Mouse (Mus musculus) small intestine, adult 2 months (tissue): ENCODE results near the gene Mcur1. TPM values are rescaled to one million over a fixed set of nuclear protein-coding genes. Genes with fewer than 3 reads are reported as not detected.
A peak's percentile ranks its signal among the peaks of the same experiment; 100 is the strongest.

Experiments used
- H3K27ac ChIP-seq: fragments of 200-500 bp; 2 replicates; pipeline ENCODE4 v1.5.1; 2012; ENCODE audit warnings: low read depth, low read length, control low read depth, inconsistent platforms; ENCODE audit not compliant: insufficient read depth
- H3K27me3 ChIP-seq: fragments of 200-500 bp; 2 replicates; pipeline ENCODE4 v1.6.1; 2012; ENCODE audit warnings: mild to moderate bottlenecking, moderate library complexity, low read length, inconsistent platforms; ENCODE audit not compliant: control insufficient read depth, insufficient read depth
- H3K36me3 ChIP-seq: fragments of 200-500 bp; 2 replicates; pipeline ENCODE4 v1.6.1; 2012; ENCODE audit warnings: mild to moderate bottlenecking, low read length, control low read depth, inconsistent platforms; ENCODE audit not compliant: control insufficient read depth, insufficient read depth
- H3K4me1 ChIP-seq: fragments of 200-500 bp; 2 replicates; pipeline ENCODE4 v1.6.1; 2012; ENCODE audit warnings: low read length, inconsistent platforms, mixed read lengths; ENCODE audit not compliant: control insufficient read depth, insufficient read depth, insufficient read length
- H3K4me3 ChIP-seq: fragments of 200-500 bp; 2 replicates; pipeline ENCODE4 v1.5.1; 2012; ENCODE audit warnings: low read depth, mild to moderate bottlenecking, control low read depth, inconsistent platforms, low read length, moderate library complexity
- CTCF ChIP-seq: fragments of 200-500 bp; IDR thresholded peaks from 2 replicates; pipeline ENCODE4 v1.5.1; 2012; ENCODE audit warnings: low read depth, mild to moderate bottlenecking, control low read depth, inconsistent platforms, low read length, moderate library complexity, mixed read lengths; ENCODE audit not compliant: insufficient replicate concordance, insufficient read length; ENCODE audit errors: extremely low read depth
- POLR2A ChIP-seq: fragments of 200-500 bp; IDR thresholded peaks from 2 replicates; pipeline ENCODE4 v1.6.1; 2012; ENCODE audit warnings: low read depth, mild to moderate bottlenecking, control low read depth, inconsistent platforms, low read length, moderate library complexity
- WGBS: fragments of 180-500 bp; shearing (Covaris S2); methylation state at CpG from one replicate; pipeline ENCODE4 v1.1.7; 2018; 5-methylcytosine and 5-hydroxymethylcytosine counted together
- polyA plus RNA-seq: library from polyadenylated mRNA; depleted of rRNA; stranded (reverse); fragments of >200 nt; gene quantifications from 2 replicates; pipeline ENCODE4 v1.2.3, GENCODE M21; 2012

Mcur1 gene
- polyA plus RNA-seq, 1 experiment: 42.0 TPM

- no peak for TF ChIP-seq POLR2A
- TF ChIP-seq CTCF: no peak
- WGBS: 66% methylated on average over 5 of the region's 5 CpGs
- H3K27ac ChIP-seq: no peak overlapping the region
These were observed 33.7 kb downstream of the Mcur1 start for GRCm38 (mm10) chr13:43526289-43526688.

DNA sequence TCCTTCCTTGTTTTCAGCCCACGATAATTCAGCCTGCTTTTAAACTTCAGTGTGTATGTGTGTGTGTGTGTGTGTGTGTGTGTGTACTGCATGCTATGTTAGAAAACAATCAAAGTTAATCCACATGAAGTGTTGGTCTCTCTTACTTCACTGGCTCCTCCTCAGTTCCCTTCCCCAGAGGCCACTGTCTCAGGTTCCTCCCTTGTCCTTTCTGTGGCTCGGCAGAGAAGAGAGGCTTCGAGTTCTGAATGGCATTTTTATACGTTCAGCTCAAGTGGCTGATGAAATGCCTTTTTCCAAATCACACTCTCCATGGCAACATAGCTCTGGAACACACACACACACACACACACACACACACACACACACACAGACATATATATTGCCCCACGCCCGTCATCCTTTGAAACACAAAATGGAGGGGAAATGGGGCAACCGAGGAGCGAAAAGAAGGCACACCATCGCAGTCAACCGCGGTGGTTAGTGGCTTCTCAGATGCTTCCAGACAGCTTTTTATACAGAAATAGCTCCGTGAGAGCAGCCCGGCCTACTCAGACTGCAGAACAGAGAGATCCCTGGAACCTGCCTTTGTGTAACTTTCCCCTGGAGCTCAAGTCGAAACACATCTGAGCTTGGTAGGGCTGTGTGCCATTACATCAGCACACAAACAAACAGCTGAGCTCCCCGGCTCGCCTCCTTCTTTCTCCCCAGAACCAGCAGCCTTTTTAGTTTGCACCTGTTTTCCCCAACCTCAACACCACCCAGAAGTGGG, 34.4 kb downstream of the Mcur1 start:
- TF ChIP-seq CTCF (no peak), POLR2A (no peak)
- peaks cover 8% of the 10 kb centered on the region; the same call in 1 of the 2 replicates for H3K4me1 ChIP-seq
- no peaks in the 10 kb centered on the region for H3K27me3 ChIP-seq
- no peak overlapping the region for H3K4me3 ChIP-seq
- WGBS: 59% methylated on average over 16 of the region's 16 CpGs
- no peaks in the 10 kb centered on the region for H3K36me3 ChIP-seq
- H3K27ac ChIP-seq: peak overlapping the region; percentile 12; the same call in 1 of the 2 replicates

More at GRCm38 (mm10) chr13:43526289-43526688, 33.7 kb downstream of the Mcur1 start:
- peaks cover 8% of the 10 kb centered on the region; the same call in 1 of the 2 replicates for H3K4me1 ChIP-seq
- no peak overlapping the region for H3K4me3 ChIP-seq
- H3K36me3 ChIP-seq: no peaks in the 10 kb centered on the region
- H3K27me3 ChIP-seq: no peaks in the 10 kb centered on the region

GRCm38 (mm10) chr13:43524491-43525362, 35.3 kb downstream of the Mcur1 start:
- H3K4me3 ChIP-seq: no peak overlapping the region
- H3K27me3 ChIP-seq: no peaks in the 10 kb centered on the region
- peak overlapping the region; percentile 76 for H3K27ac ChIP-seq
- WGBS: 53% methylated on average over 16 of the region's 16 CpGs
- no peaks in the 10 kb centered on the region for H3K36me3 ChIP-seq
- H3K4me1 ChIP-seq: peaks cover 8% of the 10 kb centered on the region; the same call in 1 of the 2 replicates
- no peak for TF ChIP-seq CTCF
- TF ChIP-seq POLR2A: no peak

- no peaks in the 10 kb centered on the region for H3K36me3 ChIP-seq
- no peak overlapping the region for H3K4me3 ChIP-seq
- peak overlapping the region; percentile 76 for H3K27ac ChIP-seq
- no peaks in the 10 kb centered on the region for H3K27me3 ChIP-seq
- no peak for TF ChIP-seq POLR2A
- TF ChIP-seq CTCF: no peak
- H3K4me1 ChIP-seq: peaks cover 8% of the 10 kb centered on the region; the same call in 1 of the 2 replicates
- WGBS: 67% methylated on average over 7 of the region's 7 CpGs
These were observed 36.0 kb downstream of the Mcur1 start for GRCm38 (mm10) chr13:43523906-43524480.

DNA sequence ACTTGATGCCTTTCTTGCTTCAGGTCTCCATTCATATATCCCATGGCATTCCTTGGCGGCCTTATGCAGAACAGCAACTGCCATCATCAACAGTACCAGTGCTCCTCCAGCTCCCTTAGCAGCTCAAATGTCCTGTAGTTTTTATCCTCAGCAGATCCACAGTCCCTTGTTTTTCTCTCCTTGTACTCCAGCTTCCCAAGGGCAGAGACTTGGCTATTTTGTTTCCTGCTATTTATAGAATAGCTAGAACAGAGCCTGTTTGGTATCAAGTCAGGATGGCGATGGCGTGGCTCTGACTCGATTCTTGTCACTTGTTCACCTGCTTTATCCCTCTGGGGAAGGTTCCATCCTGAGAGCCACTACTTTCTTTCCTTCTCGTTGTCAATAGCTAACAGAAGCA, 38.1 kb downstream of the Mcur1 start:
- no peaks in the 10 kb centered on the region for H3K27me3 ChIP-seq
- H3K27ac ChIP-seq: no peak overlapping the region
- peaks cover 8% of the 10 kb centered on the region; the same call in 1 of the 2 replicates for H3K4me1 ChIP-seq
- H3K4me3 ChIP-seq: no peak overlapping the region
- 87% methylated on average over 5 of the region's 5 CpGs for WGBS
- TF ChIP-seq CTCF (no peak), POLR2A (no peak)
- no peaks in the 10 kb centered on the region for H3K36me3 ChIP-seq

GRCm38 (mm10) chr13:43519251-43519650, 40.7 kb downstream of the Mcur1 start:
- 73% methylated on average over 6 of the region's 6 CpGs for WGBS
- no peaks in the 10 kb centered on the region for H3K27me3 ChIP-seq
- no peak overlapping the region for H3K4me3 ChIP-seq
- no peak overlapping the region for H3K27ac ChIP-seq
- H3K4me1 ChIP-seq: peaks cover 5% of the 10 kb centered on the region; the same call in 1 of the 2 replicates
- no peaks in the 10 kb centered on the region for H3K36me3 ChIP-seq
- TF ChIP-seq CTCF (no peak), POLR2A (no peak)
